Mouse (Mus musculus): ENCODE measurements at regions not wholly inside any gene's neighbourhood (a gene's known extent, or its start where the extent isn't known, plus 50 kb on each side); places are given as distances from the start of the nearest gene placed in this dataset.

DNA sequence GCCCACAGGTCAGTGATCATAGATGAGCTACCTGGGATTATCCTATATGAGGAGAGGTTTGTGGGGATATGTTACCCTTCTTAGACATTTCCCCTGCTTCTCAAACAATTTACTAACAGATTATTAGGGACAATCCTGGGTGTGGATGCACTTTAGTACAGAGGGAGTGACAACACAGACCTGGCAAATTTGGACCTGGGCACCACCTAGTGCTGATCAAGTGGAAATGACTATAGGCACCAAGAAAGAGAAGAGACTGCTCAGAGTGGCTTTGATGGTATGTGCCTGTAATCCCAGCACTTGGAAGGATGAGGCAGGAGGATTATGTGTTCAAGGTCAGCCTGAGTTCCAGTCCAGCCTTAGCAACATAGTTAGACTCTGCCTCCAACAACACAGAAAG lies 51.1 kb upstream of the Gm815 start:
- peak in 1 of 2 experiments; percentile 22 for DNase-seq

Measured in adrenal gland, postnatal 36 days (tissue).